Mouse (Mus musculus) hindbrain, postnatal 0 days (tissue): ENCODE measurements around the gene Washc2. TPM values are rescaled to one million over a fixed set of nuclear protein-coding genes. Genes with fewer than 3 reads are reported as not detected.

Experiments used
- ATAC-seq: fragments of 200-750 bp; cut with Nextera tagmentation; 2 replicates; pipeline ENCODE4 v1.8.0; 2017; ENCODE audit warnings: mild to moderate bottlenecking, moderate TSS enrichment, moderate library complexity
- DNase-seq: peaks from one replicate; pipeline ENCODE4 v3.0.0-alpha.2; 2015; ENCODE audit warnings: low spot score
- H3K27ac ChIP-seq: fragments of 300-500 bp; sonication (generic); 2 replicates; pipeline ENCODE4 v1.5.1; 2014; ENCODE audit warnings: mild to moderate bottlenecking
- H3K27me3 ChIP-seq: fragments of 300-500 bp; sonication (generic); 2 replicates; pipeline ENCODE4 v1.6.1; 2014; ENCODE audit warnings: low read length, mixed read lengths; ENCODE audit not compliant: insufficient read depth
- H3K36me3 ChIP-seq: fragments of 300-500 bp; sonication (generic); 2 replicates; pipeline ENCODE4 v1.6.1; 2014; ENCODE audit warnings: low read length, mixed read lengths; ENCODE audit not compliant: insufficient read depth
- H3K4me1 ChIP-seq: fragments of 300-500 bp; sonication (generic); 2 replicates; pipeline ENCODE4 v1.6.1; 2014; ENCODE audit warnings: antibody characterized with exemption, low read length, mixed read lengths; ENCODE audit not compliant: insufficient read depth
- H3K4me2 ChIP-seq: fragments of 300-500 bp; sonication (generic); 2 replicates; pipeline ENCODE4 v1.6.1; 2014; ENCODE audit warnings: low read depth, mild to moderate bottlenecking, low read length, moderate library complexity, mixed read lengths
- H3K4me3 ChIP-seq: fragments of 300-500 bp; sonication (generic); 2 replicates; pipeline ENCODE4 v1.5.1; 2014; ENCODE audit warnings: low read length
- H3K9ac ChIP-seq: fragments of 300-500 bp; sonication (generic); replicated peaks from 2 replicates; pipeline ENCODE4 v1.6.1; 2014; ENCODE audit warnings: mild to moderate bottlenecking, low read length, moderate library complexity, mixed read lengths
- H3K9me3 ChIP-seq: fragments of 300-500 bp; sonication (generic); 2 replicates; pipeline ENCODE4 v1.6.1; 2016; ENCODE audit warnings: low read length, mixed read lengths
- CTCF ChIP-seq: IDR thresholded peaks from 2 replicates; pipeline ENCODE4 v1.5.1; 2016; ENCODE audit warnings: antibody characterized with exemption, control low read depth, low read depth
- WGBS: fragments of 180-500 bp; shearing (Covaris S2); extraction: QIAGEN DNeasy Blood & Tissue Kit; methylation state at CpG from one replicate; pipeline ENCODE4 v1.1.7; 2014; 5-methylcytosine and 5-hydroxymethylcytosine counted together
- polyA plus RNA-seq: library from polyadenylated mRNA; unstranded; fragments of >200 nt; fragmentation: Nextera tagmentation; extraction: Ambion mirVana; gene quantifications from 2 replicates; pipeline ENCODE4 v1.2.1, GENCODE M21; 2015
- total RNA-seq: library from RNA; depleted of rRNA; stranded (reverse); fragments of >200 nt; gene quantifications from 2 replicates; pipeline ENCODE4 v1.2.3, GENCODE M21; 2014

The Washc2 gene
- total and polyA plus RNA-seq, 2 experiments from 2014 or later, result 61.5 to 73.2 TPM

GRCm38 (mm10) chr6:116189417-116189816 lies 18.4 kb upstream of the Washc2 start:
- H3K4me3 ChIP-seq, result no peak overlapping the region
- 0 out of 2 replicates have a peak, but pooled peaks cover 5% of the 10 kb centered on the region for H3K4me1 ChIP-seq
- no peak for ATAC-seq
- DNase-seq, result no peak
- no peak for TF ChIP-seq CTCF
- H3K36me3 ChIP-seq, result no peaks in the 10 kb centered on the region
- H3K27ac ChIP-seq, result no peak overlapping the region
- no peak overlapping the region for H3K4me2 ChIP-seq
- no peak overlapping the region for H3K9ac ChIP-seq
- no peaks in the 10 kb centered on the region for H3K27me3 ChIP-seq
- WGBS, result 89% methylated on average over 1 of the region's 1 CpGs
- no peaks in the 10 kb centered on the region for H3K9me3 ChIP-seq

- peak overlapping the region; percentile 95 for H3K4me2 ChIP-seq
- ATAC-seq, result peak; percentile 88
- H3K36me3 ChIP-seq, result no peaks in the 10 kb centered on the region
- peak; percentile 60 for DNase-seq
- H3K4me3 ChIP-seq, result peak overlapping the region; percentile 95
- WGBS, result under 1% methylated on average over 40 of the region's 51 CpGs
- peak overlapping the region; percentile 88 for H3K27ac ChIP-seq
- no peak for TF ChIP-seq CTCF
- H3K9ac ChIP-seq, result peak overlapping the region; percentile 94
- H3K27me3 ChIP-seq, result no peaks in the 10 kb centered on the region
- no peaks in the 10 kb centered on the region for H3K9me3 ChIP-seq
- 0 out of 2 replicates have a peak, but pooled peaks cover 5% of the 10 kb centered on the region for H3K4me1 ChIP-seq
These were observed 15.0 kb upstream of the Washc2 start for GRCm38 (mm10) chr6:116192809-116193311.

- Histone ChIP-seq H3K9me3 (no peaks in the 10 kb centered on the region), H3K4me2 (peak within 1 kb of the TSS; percentile 95), H3K27me3 (no peaks in the 10 kb centered on the region), H3K9ac (peak within 1 kb of the TSS; percentile 94), H3K36me3 (no peaks in the 10 kb centered on the region), H3K4me3 (peak within 1 kb of the TSS; percentile 95), H3K4me1 (0 out of 2 replicates have a peak, but pooled peaks cover 5% of the 10 kb centered on the region), H3K27ac (peak within 1 kb of the TSS; percentile 88)
- WGBS, result under 1% methylated on average over 38 of the region's 68 CpGs
- DNase-seq (peak; percentile 98), ATAC-seq (peak; percentile 94)
- TF ChIP-seq CTCF, result peak; percentile 29; the same call in 1 of the 2 replicates
These were observed 14.1 kb upstream of the Washc2 start, which contains the start of gene Tmcc1 for GRCm38 (mm10) chr6:116193394-116194393. Gene Tmcc1, minus strand, starts transcription at chr6:116193486.

- Histone ChIP-seq H3K9me3 (no peaks in the 10 kb centered on the region), H3K4me3 (no peak overlapping the region), H3K27ac (no peak overlapping the region), H3K27me3 (no peaks in the 10 kb centered on the region), H3K9ac (no peak overlapping the region), H3K4me2 (no peak overlapping the region), H3K4me1 (0 out of 2 replicates have a peak, but pooled peaks cover 5% of the 10 kb centered on the region), H3K36me3 (no peaks in the 10 kb centered on the region)
- no peak for ATAC-seq
- TF ChIP-seq CTCF, result no peak
- no peak for DNase-seq
- 72% methylated on average over 8 of the region's 8 CpGs for WGBS
These were observed 12.0 kb upstream of the Washc2 start for GRCm38 (mm10) chr6:116195811-116196210.

GRCm38 (mm10) chr6:116198173-116198572 lies 9.7 kb upstream of the Washc2 start:
- no peak overlapping the region for H3K4me2 ChIP-seq
- no peak overlapping the region for H3K27ac ChIP-seq
- H3K4me1 ChIP-seq, result no peaks in the 10 kb centered on the region
- no peaks in the 10 kb centered on the region for H3K9me3 ChIP-seq
- H3K27me3 ChIP-seq, result no peaks in the 10 kb centered on the region
- DNase-seq (peak; percentile 53), ATAC-seq (0 out of 2 replicates have a peak, but pooled peaks have one; percentile 46)
- no peak overlapping the region for H3K4me3 ChIP-seq
- H3K36me3 ChIP-seq, result no peaks in the 10 kb centered on the region
- H3K9ac ChIP-seq, result no peak overlapping the region
- 32% methylated on average over 3 of the region's 3 CpGs for WGBS
- TF ChIP-seq CTCF, result peak; percentile 66

- DNase-seq (no peak), ATAC-seq (no peak)
- no peak overlapping the region for H3K4me2 ChIP-seq
- 79% methylated on average over 2 of the region's 2 CpGs for WGBS
- H3K27ac ChIP-seq, result no peak overlapping the region
- TF ChIP-seq CTCF, result no peak
- no peak overlapping the region for H3K4me3 ChIP-seq
- no peak overlapping the region for H3K9ac ChIP-seq
- no peaks in the 10 kb centered on the region for H3K27me3 ChIP-seq
- no peaks in the 10 kb centered on the region for H3K4me1 ChIP-seq
- H3K36me3 ChIP-seq, result no peaks in the 10 kb centered on the region
- no peaks in the 10 kb centered on the region for H3K9me3 ChIP-seq
These were observed 8.2 kb upstream of the Washc2 start for GRCm38 (mm10) chr6:116199682-116200081.
